Mouse (Mus musculus) liver, embryonic 12.5 days (tissue): ENCODE data around the gene Mfsd2a. TPM values are rescaled to one million over a fixed set of nuclear protein-coding genes. Genes with fewer than 3 reads are reported as not detected.

ENCODE experiments used
- ATAC-seq: fragments of 200-750 bp; cut with Nextera tagmentation; 2 replicates; pipeline ENCODE4 v1.8.0; 2017; ENCODE audit warnings: moderate number of reproducible peaks, mild to moderate bottlenecking, moderate library complexity
- H3K27ac ChIP-seq: fragments of 300-500 bp; sonication (generic); 2 replicates; pipeline ENCODE4 v1.5.1; 2016; ENCODE audit warnings: mild to moderate bottlenecking
- H3K27me3 ChIP-seq: fragments of 300-500 bp; sonication (generic); replicated peaks from 2 replicates; pipeline ENCODE4 v1.6.1; 2016; ENCODE audit warnings: mild to moderate bottlenecking, moderate library complexity
- H3K36me3 ChIP-seq: fragments of 300-500 bp; sonication (generic); 2 replicates; pipeline ENCODE4 v1.6.1; 2016; ENCODE audit warnings: mild to moderate bottlenecking, moderate library complexity
- H3K4me1 ChIP-seq: fragments of 300-500 bp; sonication (generic); 2 replicates; pipeline ENCODE4 v1.6.1; 2016
- H3K4me2 ChIP-seq: fragments of 300-500 bp; sonication (generic); 2 replicates; pipeline ENCODE4 v1.6.1; 2016; ENCODE audit warnings: mild to moderate bottlenecking, moderate library complexity
- H3K4me3 ChIP-seq: fragments of 300-500 bp; sonication (generic); 2 replicates; pipeline ENCODE4 v1.5.1; 2016; ENCODE audit warnings: mild to moderate bottlenecking, moderate library complexity
- H3K9ac ChIP-seq: fragments of 300-500 bp; sonication (generic); 2 replicates; pipeline ENCODE4 v1.6.1; 2016; ENCODE audit warnings: mild to moderate bottlenecking, moderate library complexity
- H3K9me3 ChIP-seq: fragments of 300-500 bp; sonication (generic); replicated peaks from 2 replicates; pipeline ENCODE4 v1.6.1; 2016; ENCODE audit warnings: mild to moderate bottlenecking, moderate library complexity
- WGBS: fragments of 180-500 bp; shearing (Covaris S2); methylation state at CpG from one replicate; pipeline ENCODE4 v1.1.7; 2016; ENCODE audit not compliant: insufficient replicate concordance; 5-methylcytosine and 5-hydroxymethylcytosine counted together
- polyA plus RNA-seq: library from polyadenylated mRNA; unstranded; fragments of >200 nt; fragmentation: Nextera tagmentation; extraction: Ambion mirVana; gene quantifications from 2 replicates; pipeline ENCODE4 v1.2.1, GENCODE M21; 2016

Mfsd2a gene
- 0.14 and 0.28 TPM in 2 replicates for polyA plus RNA-seq

- Histone ChIP-seq H3K9me3 (no peaks in the 10 kb centered on the region), H3K9ac (no peak within 1 kb of the TSS), H3K27ac (no peak within 1 kb of the TSS), H3K4me1 (peaks cover 23% of the 10 kb centered on the region), H3K27me3 (peaks cover 83% of the 10 kb centered on the region), H3K4me3 (peak within 1 kb of the TSS; percentile 46), H3K4me2 (peak within 1 kb of the TSS; percentile 69), H3K36me3 (no peaks in the 10 kb centered on the region)
- WGBS = under 1% methylated on average over 27 of the region's 27 CpGs
- peak; percentile 32; the same call in 1 of the 2 replicates for ATAC-seq
Measured at GRCm38 (mm10) chr4:122961100-122961567, at the start of gene Mfsd2a. Gene Mfsd2a, minus strand, starts transcription at chr4:122961188.

- no peak overlapping the region for H3K27ac ChIP-seq
- H3K9ac ChIP-seq = no peak overlapping the region
- ATAC-seq = no peak
- H3K9me3 ChIP-seq = no peaks in the 10 kb centered on the region
- H3K27me3 ChIP-seq = peaks cover 21% of the 10 kb centered on the region
- WGBS = 35% methylated on average over 15 of the region's 15 CpGs
- peaks cover 11% of the 10 kb centered on the region for H3K4me1 ChIP-seq
- H3K4me2 ChIP-seq = no peak overlapping the region
- H3K4me3 ChIP-seq = no peak overlapping the region
- no peaks in the 10 kb centered on the region for H3K36me3 ChIP-seq
Measured at GRCm38 (mm10) chr4:123005054-123005966, 44.3 kb upstream of the Mfsd2a start.

- no peak overlapping the region for H3K4me3 ChIP-seq
- H3K4me1 ChIP-seq = peaks cover 25% of the 10 kb centered on the region
- peaks cover 62% of the 10 kb centered on the region for H3K27me3 ChIP-seq
- H3K9ac ChIP-seq = no peak overlapping the region
- H3K4me2 ChIP-seq = no peak overlapping the region
- H3K9me3 ChIP-seq = no peaks in the 10 kb centered on the region
- 57% methylated on average over 17 of the region's 17 CpGs for WGBS
- H3K27ac ChIP-seq = no peak overlapping the region
- ATAC-seq = no peak
- H3K36me3 ChIP-seq = no peaks in the 10 kb centered on the region
Measured at GRCm38 (mm10) chr4:123000617-123001342, 39.8 kb upstream of the Mfsd2a start.

- H3K9me3 ChIP-seq = no peaks in the 10 kb centered on the region
- H3K4me3 ChIP-seq = no peak overlapping the region
- no peak for ATAC-seq
- H3K36me3 ChIP-seq = no peaks in the 10 kb centered on the region
- no peak overlapping the region for H3K9ac ChIP-seq
- 66% methylated on average over 14 of the region's 14 CpGs for WGBS
- peaks cover 68% of the 10 kb centered on the region for H3K27me3 ChIP-seq
- H3K4me2 ChIP-seq = no peak overlapping the region
- no peak overlapping the region for H3K27ac ChIP-seq
- H3K4me1 ChIP-seq = peaks cover 26% of the 10 kb centered on the region
Measured at GRCm38 (mm10) chr4:123000130-123000529, 39.1 kb upstream of the Mfsd2a start.

GRCm38 (mm10) chr4:122999263-122999691 lies 38.3 kb upstream of the Mfsd2a start:
- Histone ChIP-seq H3K9me3 (no peaks in the 10 kb centered on the region), H3K27ac (no peak overlapping the region), H3K4me3 (no peak overlapping the region), H3K27me3 (peaks cover 77% of the 10 kb centered on the region), H3K4me2 (no peak overlapping the region), H3K4me1 (peaks cover 19% of the 10 kb centered on the region), H3K36me3 (no peaks in the 10 kb centered on the region), H3K9ac (no peak overlapping the region)
- no peak for ATAC-seq
- WGBS = 22% methylated on average over 4 of the region's 4 CpGs

- ATAC-seq = 0 out of 2 replicates have a peak, but pooled peaks have one; percentile 38
- H3K27me3 ChIP-seq = peaks cover 78% of the 10 kb centered on the region
Measured at GRCm38 (mm10) chr4:122998537-122999262, 37.7 kb upstream of the Mfsd2a start.

GRCm38 (mm10) chr4:122996618-122997381 lies 35.8 kb upstream of the Mfsd2a start:
- Histone ChIP-seq H3K36me3 (no peaks in the 10 kb centered on the region), H3K9ac (peak overlapping the region; percentile 40), H3K4me1 (peaks cover 19% of the 10 kb centered on the region), H3K27me3 (peaks cover 77% of the 10 kb centered on the region), H3K4me2 (peak overlapping the region; percentile 94), H3K27ac (no peak overlapping the region), H3K4me3 (peak overlapping the region; percentile 65), H3K9me3 (no peaks in the 10 kb centered on the region)
- WGBS = under 1% methylated on average over 47 of the region's 47 CpGs
- peak; percentile 25; the same call in 1 of the 2 replicates for ATAC-seq

More at GRCm38 (mm10) chr4:122998537-122999262, 37.7 kb upstream of the Mfsd2a start:
- no peak overlapping the region for H3K4me3 ChIP-seq
- no peak overlapping the region for H3K9ac ChIP-seq
- H3K27ac ChIP-seq = no peak overlapping the region
- H3K9me3 ChIP-seq = no peaks in the 10 kb centered on the region
- peaks cover 19% of the 10 kb centered on the region for H3K4me1 ChIP-seq
- H3K4me2 ChIP-seq = peak overlapping the region; percentile 13; the same call in 1 of the 2 replicates
- 31% methylated on average over 12 of the region's 12 CpGs for WGBS
- H3K36me3 ChIP-seq = no peaks in the 10 kb centered on the region

GRCm38 (mm10) chr4:122996221-122996617 lies 35.2 kb upstream of the Mfsd2a start:
- no peak overlapping the region for H3K27ac ChIP-seq
- peak overlapping the region; percentile 40 for H3K9ac ChIP-seq
- WGBS = under 1% methylated on average over 28 of the region's 32 CpGs
- H3K4me1 ChIP-seq = peaks cover 19% of the 10 kb centered on the region
- no peaks in the 10 kb centered on the region for H3K9me3 ChIP-seq
- ATAC-seq = 0 out of 2 replicates have a peak, but pooled peaks have one; percentile 7
- peak overlapping the region; percentile 65 for H3K4me3 ChIP-seq
- H3K36me3 ChIP-seq = no peaks in the 10 kb centered on the region
- H3K4me2 ChIP-seq = peak overlapping the region; percentile 94
- H3K27me3 ChIP-seq = peaks cover 71% of the 10 kb centered on the region

GRCm38 (mm10) chr4:122995404-122996220 lies 34.6 kb upstream of the Mfsd2a start, which contains the start of gene Mycl:
Gene Mycl, plus strand, starts transcription at chr4:122995652.
- Histone ChIP-seq H3K27ac (no peak within 1 kb of the TSS), H3K36me3 (no peaks in the 10 kb centered on the region), H3K4me1 (peaks cover 19% of the 10 kb centered on the region), H3K9ac (peak within 1 kb of the TSS; percentile 40), H3K4me2 (peak within 1 kb of the TSS; percentile 94), H3K27me3 (peaks cover 65% of the 10 kb centered on the region), H3K9me3 (no peaks in the 10 kb centered on the region), H3K4me3 (peak within 1 kb of the TSS; percentile 65)
- under 1% methylated on average over 69 of the region's 69 CpGs for WGBS
- ATAC-seq = peak; percentile 70

- H3K9me3 ChIP-seq = no peaks in the 10 kb centered on the region
- WGBS = 50% methylated on average over 3 of the region's 3 CpGs
- peaks cover 20% of the 10 kb centered on the region for H3K4me1 ChIP-seq
- H3K36me3 ChIP-seq = no peaks in the 10 kb centered on the region
- no peak overlapping the region for H3K27ac ChIP-seq
- peaks cover 32% of the 10 kb centered on the region for H3K27me3 ChIP-seq
- ATAC-seq = no peak
- no peak overlapping the region for H3K4me2 ChIP-seq
- no peak overlapping the region for H3K9ac ChIP-seq
- H3K4me3 ChIP-seq = no peak overlapping the region
Measured at GRCm38 (mm10) chr4:122992276-122992675, 31.3 kb upstream of the Mfsd2a start.
